Mouse (Mus musculus): ENCODE measurements around the gene Calhm1.
"Not testable (repeated sequence)": the region's sequence is repeated elsewhere in the genome, so short reads cannot be mapped to it uniquely, and the experiment has no call there.

Gene Calhm1

GRCm38 (mm10) chr19:47153767-47154166, 9.7 kb upstream of the Calhm1 start:
- DNase-seq (ENCODE audit: low read depth, low spot score): no peak

GRCm38 (mm10) chr19:47152062-47152369, 8.0 kb upstream of the Calhm1 start:
- DNase-seq (ENCODE audit: low read depth, low spot score): no peak

- no peak for DNase-seq (ENCODE audit: low read depth, low spot score)
These were observed 7.4 kb upstream of the Calhm1 start for GRCm38 (mm10) chr19:47151332-47152061.

- DNase-seq (ENCODE audit: low read depth, low spot score): no peak
These were observed 5.8 kb upstream of the Calhm1 start for GRCm38 (mm10) chr19:47149854-47150253.

GRCm38 (mm10) chr19:47148267-47148847, 4.3 kb upstream of the Calhm1 start:
- DNase-seq (ENCODE audit: low read depth, low spot score): peak; percentile 41

GRCm38 (mm10) chr19:47142438-47142837, 1.6 kb downstream of the Calhm1 start:
- DNase-seq (ENCODE audit: low read depth, low spot score): no peak

- DNase-seq (ENCODE audit: low read depth, low spot score): not testable (repeated sequence)
These were observed 4.4 kb downstream of the Calhm1 start for GRCm38 (mm10) chr19:47139611-47140010.

GRCm38 (mm10) chr19:47137771-47138421, 6.2 kb downstream of the Calhm1 start, which contains the start of gene Calhm2:
Gene Calhm2 (minus strand): TSS chr19:47138294.
- DNase-seq (ENCODE audit: low read depth, low spot score): peak; percentile 79

- peak; percentile 83 for DNase-seq (ENCODE audit: low read depth, low spot score)
These were observed 6.9 kb downstream of the Calhm1 start for GRCm38 (mm10) chr19:47137051-47137581.

- no peak for DNase-seq (ENCODE audit: low read depth, low spot score)
These were observed 7.9 kb downstream of the Calhm1 start for GRCm38 (mm10) chr19:47136170-47136569.

- DNase-seq (ENCODE audit: low read depth, low spot score): no peak
These were observed 8.5 kb downstream of the Calhm1 start for GRCm38 (mm10) chr19:47135568-47135967.

GRCm38 (mm10) chr19:47133161-47133560, 10.9 kb downstream of the Calhm1 start:
- peak; percentile 92 for DNase-seq (ENCODE audit: low read depth, low spot score)

- DNase-seq (ENCODE audit: low read depth, low spot score): no peak
These were observed 13.4 kb downstream of the Calhm1 start for GRCm38 (mm10) chr19:47130551-47131125.

GRCm38 (mm10) chr19:47128835-47129234, 15.2 kb downstream of the Calhm1 start:
- no peak for DNase-seq (ENCODE audit: low read depth, low spot score)

- DNase-seq (ENCODE audit: low read depth, low spot score): no peak
These were observed 15.9 kb downstream of the Calhm1 start for GRCm38 (mm10) chr19:47128164-47128563.

- peak; percentile 63 for DNase-seq (ENCODE audit: low read depth, low spot score)
These were observed 21.3 kb downstream of the Calhm1 start for GRCm38 (mm10) chr19:47122802-47123201.

- DNase-seq (ENCODE audit: low read depth, low spot score): peak; percentile 51
These were observed 23.0 kb downstream of the Calhm1 start for GRCm38 (mm10) chr19:47121054-47121453.

GRCm38 (mm10) chr19:47118634-47119033, 25.4 kb downstream of the Calhm1 start:
- no peak for DNase-seq (ENCODE audit: low read depth, low spot score)

- no peak for DNase-seq (ENCODE audit: low read depth, low spot score)
These were observed 39.3 kb downstream of the Calhm1 start for GRCm38 (mm10) chr19:47104641-47105271.

- no peak for DNase-seq (ENCODE audit: low read depth, low spot score)
These were observed 43.0 kb downstream of the Calhm1 start for GRCm38 (mm10) chr19:47101080-47101479.

All from A20 (cell line).